Mouse (Mus musculus) layer of hippocampus, postnatal 14 days (tissue): ENCODE measurements around the gene Dusp14. TPM values are rescaled to one million over a fixed set of nuclear protein-coding genes. Genes with fewer than 3 reads are reported as not detected.

Experiments used
- DNase-seq, 2 experiments: peaks; one replicate each; pipeline ENCODE4 v3.0.0; 2021 to 2022; ENCODE audit warnings: low spot score in 2 of 2, mixed read lengths in 1 of 2
- total RNA-seq, 2 experiments: library from RNA; stranded (reverse); gene quantifications; 2 replicates each; pipeline ENCODE4 v1.2.3; 2021

Gene Dusp14
- total RNA-seq, 2 experiments from 2014 or later, result 22.5 to 22.9 TPM

DNA sequence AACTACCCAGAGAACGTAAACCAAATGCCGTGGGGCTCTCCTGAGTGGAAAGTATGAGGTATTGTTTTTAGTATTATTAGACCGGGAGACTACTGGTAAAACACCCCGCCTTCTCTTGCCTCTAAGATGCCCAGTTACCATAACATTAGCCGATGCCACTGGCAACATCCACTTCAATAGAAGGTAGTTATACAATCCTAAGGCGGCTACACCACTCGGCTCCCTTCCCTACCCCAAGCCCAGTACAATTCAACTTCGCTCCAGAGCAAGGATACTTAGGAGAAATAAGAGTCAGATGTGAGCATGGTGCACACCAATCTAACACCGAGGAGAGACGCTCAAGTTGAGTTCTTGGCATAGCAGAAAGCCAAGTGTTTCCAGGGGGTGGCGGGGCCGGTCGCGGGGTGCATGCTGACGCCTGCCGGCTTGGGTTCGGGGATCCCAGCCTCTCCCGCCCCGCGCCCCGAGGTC, 1.3 kb downstream of the Dusp14 start:
- no peak for DNase-seq

DNA sequence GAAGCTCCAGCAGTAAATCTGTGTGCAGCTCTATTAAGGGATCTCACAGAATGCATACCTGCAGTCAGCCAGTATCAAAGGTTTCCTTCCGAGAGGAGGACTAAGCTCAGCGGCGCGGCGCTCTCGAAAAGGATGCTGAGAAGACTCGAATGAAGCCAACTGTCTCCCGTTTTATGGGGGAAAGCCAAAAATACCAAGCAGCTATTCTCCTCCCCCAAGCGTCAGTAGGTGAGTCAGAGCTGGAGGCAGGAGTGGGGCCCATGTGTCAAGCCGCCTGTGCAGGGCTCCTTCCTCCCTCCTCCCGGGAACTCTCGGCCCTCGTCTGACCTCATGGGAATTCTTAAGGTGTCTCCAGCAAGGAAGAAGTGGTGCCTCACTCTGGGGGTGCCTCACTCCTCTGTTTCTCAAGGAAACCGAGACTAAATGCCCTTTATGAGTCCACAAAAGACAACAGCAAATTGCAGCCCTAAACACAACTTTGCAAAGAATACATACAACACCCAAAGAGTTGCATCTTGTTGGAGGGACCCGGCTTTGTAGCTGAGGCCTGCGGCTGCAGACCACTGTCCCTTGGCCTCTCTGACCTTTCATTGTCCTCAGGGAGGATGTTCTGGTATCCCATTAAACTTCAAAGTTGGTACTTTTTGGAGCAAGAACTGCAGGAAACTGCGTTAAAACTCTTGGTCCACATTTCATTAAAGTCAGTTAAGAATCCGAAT, 2.0 kb downstream of the Dusp14 start:
- no peak for DNase-seq

- no peak for DNase-seq
Measured at GRCm38 (mm10) chr11:84066071-84066481, 3.0 kb downstream of the Dusp14 start.

DNA sequence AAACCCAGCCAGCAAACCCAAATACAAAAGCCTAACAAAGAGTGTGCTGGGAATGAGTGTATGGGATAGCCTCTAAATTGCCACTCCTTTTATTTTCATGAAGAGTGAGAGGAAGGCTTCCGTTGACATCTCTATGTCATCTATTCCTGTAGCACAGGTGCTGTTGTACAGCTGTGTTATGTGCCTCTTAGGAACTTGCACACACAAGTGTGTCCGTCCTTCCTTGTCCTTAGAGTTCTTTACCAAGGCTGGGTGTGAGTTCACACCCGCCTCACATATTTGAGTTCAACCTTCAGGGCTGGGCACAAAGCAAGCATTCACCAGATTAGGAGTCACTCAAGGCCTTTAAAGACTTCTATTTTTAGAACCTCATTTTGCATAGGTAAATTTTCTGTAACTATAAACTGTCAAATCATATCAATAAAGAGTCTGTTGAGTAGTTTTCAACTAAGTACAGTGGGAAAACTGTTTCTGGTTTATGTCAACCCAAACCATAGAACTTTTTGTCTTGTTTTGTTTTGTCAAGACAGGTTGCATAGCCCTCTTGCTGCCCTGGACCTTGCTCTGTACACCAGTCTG, 5.3 kb downstream of the Dusp14 start:
- no peak for DNase-seq

DNA sequence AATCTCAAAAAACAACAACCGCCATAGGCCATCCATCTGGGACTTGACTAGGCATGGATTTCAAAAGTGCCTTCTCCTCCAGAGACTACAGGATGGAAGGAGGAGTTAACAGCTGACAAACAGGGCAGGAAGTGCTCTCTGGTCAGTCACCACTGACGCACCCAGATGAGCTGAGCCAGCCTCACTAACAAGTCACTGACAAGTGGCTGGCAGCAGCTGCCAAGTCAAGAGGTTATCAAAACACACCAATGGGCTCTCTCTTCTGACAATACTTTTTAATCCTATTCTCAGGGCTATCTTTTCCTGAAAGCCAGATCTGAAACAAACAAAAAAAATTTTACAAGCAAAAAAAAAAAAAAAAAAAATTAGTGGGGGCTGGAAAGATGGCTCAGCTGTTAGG, 6.3 kb downstream of the Dusp14 start:
- DNase-seq, result no peak

GRCm38 (mm10) chr11:84061881-84062280, 7.2 kb downstream of the Dusp14 start:
- no peak for DNase-seq

- DNase-seq, result no peak
Measured at GRCm38 (mm10) chr11:84060635-84061034, 8.4 kb downstream of the Dusp14 start.

DNA sequence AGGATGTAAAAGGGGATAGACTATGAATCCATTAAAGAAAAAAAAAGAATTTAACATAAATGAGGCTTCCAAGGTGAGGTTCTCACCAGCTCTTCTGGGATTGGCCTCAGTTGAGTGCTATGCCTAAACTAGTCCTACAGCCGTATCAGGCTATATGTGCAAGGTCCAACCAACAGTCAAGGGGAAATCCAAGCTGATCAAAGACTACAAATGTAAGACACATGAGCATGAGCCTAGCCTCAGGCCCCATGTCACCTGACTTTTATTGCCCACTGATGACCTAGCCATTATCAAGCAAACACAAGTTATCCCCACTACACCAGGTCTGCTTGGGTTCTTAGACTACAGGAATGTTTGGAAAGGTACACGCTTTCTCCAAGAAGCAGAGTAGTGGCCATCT, 9.3 kb downstream of the Dusp14 start:
- no peak for DNase-seq

DNA sequence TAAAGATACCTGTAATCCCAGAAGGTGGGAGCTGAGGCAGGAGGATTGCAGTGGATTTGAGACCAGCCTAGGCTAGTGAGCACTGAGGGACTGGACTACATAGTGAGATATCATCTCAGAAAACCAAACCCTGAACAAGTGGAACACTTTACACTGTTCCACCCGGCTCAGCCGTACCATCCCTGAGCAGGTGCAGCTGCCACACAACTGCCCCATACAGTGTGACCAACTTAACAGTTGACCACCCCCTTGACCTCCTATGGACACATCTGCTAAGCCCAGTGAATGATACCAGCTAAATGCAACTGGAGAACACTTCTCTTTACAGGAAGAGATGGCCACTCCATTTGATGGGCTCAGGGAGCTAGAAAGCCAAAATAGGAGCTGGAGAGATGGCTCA, 11.6 kb downstream of the Dusp14 start:
- no peak for DNase-seq

DNA sequence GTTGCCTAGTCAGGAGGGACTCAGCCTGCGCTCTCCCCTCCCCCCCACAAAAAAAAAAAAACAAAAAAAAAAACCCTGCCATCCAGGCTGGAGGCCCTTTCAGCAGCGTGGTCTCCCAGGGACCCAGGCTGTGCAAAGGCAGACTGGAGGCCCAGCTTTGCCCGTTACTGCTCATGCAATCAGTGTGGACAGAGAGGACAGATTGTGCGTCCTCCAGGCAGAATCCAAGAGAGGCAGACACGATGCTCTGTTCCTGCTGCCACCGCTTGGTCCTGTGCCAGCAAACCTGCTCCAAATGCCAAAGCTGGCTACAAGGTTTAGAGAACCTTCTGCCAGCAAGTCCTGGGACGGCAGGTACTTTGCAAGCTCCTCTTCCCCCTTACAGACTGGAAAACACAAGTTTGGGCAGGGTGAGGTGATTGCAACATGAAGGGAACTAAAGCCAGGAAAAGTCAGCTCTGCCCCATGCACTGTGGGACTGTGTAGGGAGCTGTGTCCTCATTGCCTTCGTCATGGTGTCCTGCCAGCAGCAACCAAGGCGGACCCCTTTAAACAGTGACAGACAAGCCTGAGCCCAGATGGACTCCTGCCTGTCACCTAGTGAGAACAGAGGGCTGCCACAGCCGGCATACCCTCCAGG, 15.4 kb downstream of the Dusp14 start:
- DNase-seq, result peak; percentile 81 to 85

- no peak for DNase-seq
Measured at GRCm38 (mm10) chr11:84053055-84053454, 16.0 kb downstream of the Dusp14 start.

DNA sequence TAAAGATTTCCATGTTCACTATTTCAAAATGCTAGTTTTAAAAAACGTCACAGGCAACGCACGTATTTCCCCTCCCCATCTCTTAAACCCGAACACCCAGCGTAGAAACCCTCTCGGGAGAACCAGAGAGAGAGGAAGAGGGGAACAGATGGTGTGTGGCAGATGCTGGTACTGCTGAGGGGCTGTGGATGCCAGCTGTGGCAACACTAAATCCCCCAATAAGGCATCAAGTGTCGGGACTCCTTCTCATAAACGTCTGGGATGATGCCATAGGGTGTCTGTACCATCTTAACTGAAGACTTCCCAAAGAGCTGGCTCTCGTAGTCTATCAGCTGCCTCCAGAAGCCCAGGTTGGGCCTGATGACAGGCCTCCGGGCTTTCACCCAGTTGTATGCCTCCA, 20.6 kb downstream of the Dusp14 start:
- no peak for DNase-seq

DNA sequence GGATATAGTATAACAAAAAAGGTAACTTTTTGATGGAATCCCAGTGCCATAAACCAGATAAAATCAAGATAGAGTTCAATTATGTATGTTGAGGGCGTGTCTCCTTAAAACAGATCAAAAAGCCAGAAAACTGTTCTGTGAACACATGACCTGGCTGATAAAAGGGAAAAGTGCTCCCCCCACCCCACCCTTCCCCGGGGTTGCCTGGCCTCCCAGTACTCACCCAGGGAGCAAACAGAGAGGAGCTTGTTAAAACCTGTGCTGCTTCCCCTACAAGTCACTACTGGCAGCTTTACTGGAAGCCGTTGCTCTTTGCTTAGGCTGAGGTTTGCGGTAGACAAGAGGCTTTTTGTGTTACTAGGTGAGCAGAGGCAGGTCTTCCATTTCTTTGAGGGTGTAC, 21.8 kb downstream of the Dusp14 start:
- no peak for DNase-seq

GRCm38 (mm10) chr11:84044988-84045387, 24.1 kb downstream of the Dusp14 start:
- DNase-seq, result no peak

GRCm38 (mm10) chr11:84042808-84043762, 26.0 kb downstream of the Dusp14 start:
- peak; percentile 56 to 70 for DNase-seq

DNA sequence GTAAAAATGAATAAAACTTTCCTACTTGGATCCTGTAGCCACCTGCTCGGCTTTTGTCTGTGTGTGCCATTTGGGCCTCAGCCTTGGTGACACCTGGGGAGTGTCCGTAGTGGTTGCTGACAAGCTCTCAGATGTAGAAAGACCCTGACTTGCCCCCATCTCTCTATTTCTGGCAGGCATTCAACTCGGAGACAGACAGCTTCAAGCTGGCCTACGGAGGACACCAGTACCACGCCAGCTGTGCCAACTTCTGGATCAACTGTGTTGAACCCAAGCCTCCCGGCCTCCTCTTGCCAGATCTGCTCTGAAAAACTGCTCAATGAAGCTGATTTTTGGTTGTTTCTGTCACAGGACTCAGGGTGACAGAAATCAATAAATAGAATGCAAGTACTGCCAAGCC, 28.4 kb downstream of the Dusp14 start:
- DNase-seq, result no peak

GRCm38 (mm10) chr11:84033671-84034070, 35.4 kb downstream of the Dusp14 start:
- no peak for DNase-seq

DNA sequence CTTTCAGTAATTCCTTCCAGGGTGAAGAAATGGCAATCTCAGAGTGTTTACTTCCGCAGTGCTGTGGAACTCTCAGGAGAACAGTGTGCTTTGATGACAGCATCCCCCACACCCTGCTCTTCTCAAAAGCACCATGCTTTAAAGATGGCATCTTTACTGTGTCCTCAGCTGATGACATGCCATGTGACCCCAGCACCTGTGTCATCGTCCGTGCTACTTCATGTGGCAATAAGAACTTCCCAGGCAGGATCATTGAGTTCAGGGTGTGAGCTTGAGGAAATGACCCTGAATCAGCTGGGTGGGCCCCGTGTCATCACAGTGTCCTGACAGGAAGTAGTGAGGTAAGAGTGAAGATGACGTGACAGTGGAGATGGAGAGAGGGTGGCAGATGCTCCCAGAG, 36.5 kb downstream of the Dusp14 start:
- no peak for DNase-seq

GRCm38 (mm10) chr11:84031971-84032370, 37.1 kb downstream of the Dusp14 start:
- DNase-seq, result peak in 1 of 2 experiments; percentile 56

- DNase-seq, result peak in 1 of 2 experiments; percentile 72
Measured at GRCm38 (mm10) chr11:84028271-84029028, 40.6 kb downstream of the Dusp14 start.

- DNase-seq, result no peak
Measured at GRCm38 (mm10) chr11:84027231-84027630, 41.8 kb downstream of the Dusp14 start.
